Mouse (Mus musculus) kidney, adult 2 months (tissue): Measurements from ENCODE around the gene Aldh1l2.

Source experiments
- CTCF ChIP-seq: fragments of 200-500 bp; conservative IDR thresholded peaks from 2 replicates; pipeline ENCODE4 v1.5.1; 2011; ENCODE audit warnings: low read depth, mild to moderate bottlenecking, control low read depth, low read length, moderate library complexity, mixed read lengths; ENCODE audit not compliant: insufficient read depth, insufficient read length
- POLR2A ChIP-seq: fragments of 200-500 bp; IDR thresholded peaks from one replicate; pipeline ENCODE4 v1.6.1; 2011; ENCODE audit warnings: low read depth, low read length, control low read depth

DNA sequence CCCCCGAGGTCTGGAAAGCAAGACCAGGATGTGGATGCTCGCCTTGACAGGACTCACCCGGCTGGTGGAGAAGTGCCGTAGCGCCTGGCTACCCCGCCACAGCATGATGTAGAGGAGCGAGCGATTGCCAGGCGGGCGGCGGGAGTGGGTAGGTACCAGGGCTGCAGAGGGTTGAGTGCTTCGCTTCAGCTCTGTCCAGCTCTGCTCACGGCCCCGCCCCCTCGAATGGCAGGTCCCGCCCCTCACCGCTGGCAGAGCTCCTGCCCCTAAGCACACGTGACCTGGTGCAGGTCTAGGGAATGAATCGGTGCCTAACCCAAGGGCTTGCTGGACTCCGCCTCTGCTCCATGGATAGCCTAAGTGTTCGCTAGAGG, at the start of gene Aldh1l2:
- no peak for TF ChIP-seq CTCF
- TF ChIP-seq POLR2A: no peak
